Mouse (Mus musculus) small intestine, adult 2 months (tissue): ENCODE measurements at regions not wholly inside any gene's neighbourhood (a gene's known extent, or its start where the extent isn't known, plus 50 kb on each side); places are given as distances from the start of the nearest gene placed in this dataset.

Experiments used
- H3K27ac ChIP-seq: fragments of 200-500 bp; 2 replicates; pipeline ENCODE4 v1.5.1; 2012; ENCODE audit warnings: low read depth, low read length, control low read depth, inconsistent platforms; ENCODE audit not compliant: insufficient read depth
- H3K27me3 ChIP-seq: fragments of 200-500 bp; 2 replicates; pipeline ENCODE4 v1.6.1; 2012; ENCODE audit warnings: mild to moderate bottlenecking, moderate library complexity, low read length, inconsistent platforms; ENCODE audit not compliant: control insufficient read depth, insufficient read depth
- H3K36me3 ChIP-seq: fragments of 200-500 bp; 2 replicates; pipeline ENCODE4 v1.6.1; 2012; ENCODE audit warnings: mild to moderate bottlenecking, low read length, control low read depth, inconsistent platforms; ENCODE audit not compliant: control insufficient read depth, insufficient read depth
- H3K4me1 ChIP-seq: fragments of 200-500 bp; 2 replicates; pipeline ENCODE4 v1.6.1; 2012; ENCODE audit warnings: low read length, inconsistent platforms, mixed read lengths; ENCODE audit not compliant: control insufficient read depth, insufficient read depth, insufficient read length
- H3K4me3 ChIP-seq: fragments of 200-500 bp; 2 replicates; pipeline ENCODE4 v1.5.1; 2012; ENCODE audit warnings: low read depth, mild to moderate bottlenecking, control low read depth, inconsistent platforms, low read length, moderate library complexity
- CTCF ChIP-seq: fragments of 200-500 bp; IDR thresholded peaks from 2 replicates; pipeline ENCODE4 v1.5.1; 2012; ENCODE audit warnings: low read depth, mild to moderate bottlenecking, control low read depth, inconsistent platforms, low read length, moderate library complexity, mixed read lengths; ENCODE audit not compliant: insufficient replicate concordance, insufficient read length; ENCODE audit errors: extremely low read depth
- POLR2A ChIP-seq: fragments of 200-500 bp; IDR thresholded peaks from 2 replicates; pipeline ENCODE4 v1.6.1; 2012; ENCODE audit warnings: low read depth, mild to moderate bottlenecking, control low read depth, inconsistent platforms, low read length, moderate library complexity
- WGBS: fragments of 180-500 bp; shearing (Covaris S2); methylation state at CpG from one replicate; pipeline ENCODE4 v1.1.7; 2018; 5-methylcytosine and 5-hydroxymethylcytosine counted together

GRCm38 (mm10) chr5:148820476-148820875 is 108.6 kb downstream of the Katnal1 start:
- no peak for TF ChIP-seq CTCF
- no peak for TF ChIP-seq POLR2A
- Histone ChIP-seq H3K27me3 (peaks cover 3% of the 10 kb centered on the region; the same call in 1 of the 2 replicates), H3K36me3 (no peaks in the 10 kb centered on the region), H3K4me3 (no peak overlapping the region), H3K27ac (no peak overlapping the region), H3K4me1 (peaks cover 8% of the 10 kb centered on the region; the same call in 1 of the 2 replicates)
- 37% methylated on average over 20 of the region's 20 CpGs for WGBS

DNA sequence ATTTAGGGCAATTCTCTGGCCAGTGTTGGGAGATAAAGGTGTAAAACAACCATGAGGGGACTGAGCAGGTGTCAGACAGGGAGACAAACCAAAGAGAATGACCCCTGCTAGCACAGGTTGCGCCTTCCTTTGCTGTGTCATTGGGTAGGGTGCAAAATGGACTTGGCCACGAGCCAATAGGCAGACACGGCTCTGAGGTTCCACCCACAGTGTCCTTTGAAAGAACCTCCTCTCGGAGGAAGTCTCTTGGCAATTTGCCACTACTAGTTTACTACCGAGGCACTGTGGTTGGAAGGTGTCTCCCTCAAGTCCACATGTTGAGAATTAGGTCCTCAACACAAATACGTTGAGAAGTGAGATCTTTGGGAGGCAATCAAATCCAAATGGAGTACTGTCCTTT is 109.7 kb downstream of the Katnal1 start:
- 4% methylated on average over 6 of the region's 6 CpGs for WGBS
- Histone ChIP-seq H3K27ac (no peak overlapping the region), H3K4me1 (peaks cover 8% of the 10 kb centered on the region; the same call in 1 of the 2 replicates), H3K4me3 (no peak overlapping the region), H3K36me3 (no peaks in the 10 kb centered on the region), H3K27me3 (peaks cover 3% of the 10 kb centered on the region; the same call in 1 of the 2 replicates)
- TF ChIP-seq POLR2A (no peak), CTCF (no peak)

- Histone ChIP-seq H3K27me3 (peaks cover 3% of the 10 kb centered on the region; the same call in 1 of the 2 replicates), H3K4me1 (peaks cover 8% of the 10 kb centered on the region; the same call in 1 of the 2 replicates), H3K27ac (no peak overlapping the region), H3K4me3 (no peak overlapping the region), H3K36me3 (no peaks in the 10 kb centered on the region)
- TF ChIP-seq CTCF (no peak), POLR2A (no peak)
- WGBS: 68% methylated on average over 2 of the region's 2 CpGs
Measured at GRCm38 (mm10) chr5:148818746-148819145, 110.4 kb downstream of the Katnal1 start.

- H3K27ac ChIP-seq: no peak overlapping the region
- WGBS: 66% methylated on average over 9 of the region's 9 CpGs
- H3K36me3 ChIP-seq: no peaks in the 10 kb centered on the region
- no peaks in the 10 kb centered on the region; the same call in 1 of the 2 replicates for H3K4me1 ChIP-seq
- no peaks in the 10 kb centered on the region for H3K27me3 ChIP-seq
- no peak for TF ChIP-seq CTCF
- TF ChIP-seq POLR2A: no peak
- H3K4me3 ChIP-seq: no peak overlapping the region
Measured at GRCm38 (mm10) chr5:148812840-148813239, 116.3 kb downstream of the Katnal1 start.

- Histone ChIP-seq H3K4me3 (no peak overlapping the region), H3K4me1 (no peaks in the 10 kb centered on the region; the same call in 1 of the 2 replicates), H3K27me3 (no peaks in the 10 kb centered on the region), H3K36me3 (no peaks in the 10 kb centered on the region), H3K27ac (no peak overlapping the region)
- 17% methylated on average over 13 of the region's 13 CpGs for WGBS
- TF ChIP-seq CTCF (peak; percentile 47; the same call in 1 of the 2 replicates), POLR2A (no peak)
Measured at GRCm38 (mm10) chr5:148812016-148812415, 117.1 kb downstream of the Katnal1 start.

- Histone ChIP-seq H3K36me3 (no peaks in the 10 kb centered on the region), H3K4me3 (no peak overlapping the region), H3K27me3 (no peaks in the 10 kb centered on the region), H3K4me1 (no peaks in the 10 kb centered on the region; the same call in 1 of the 2 replicates), H3K27ac (no peak overlapping the region)
- WGBS: 53% methylated on average over 3 of the region's 3 CpGs
- TF ChIP-seq POLR2A (no peak), CTCF (no peak)
Measured at GRCm38 (mm10) chr5:148809485-148809884, 119.6 kb downstream of the Katnal1 start.

- Histone ChIP-seq H3K4me3 (no peak overlapping the region), H3K36me3 (no peaks in the 10 kb centered on the region), H3K27ac (no peak overlapping the region), H3K27me3 (no peaks in the 10 kb centered on the region), H3K4me1 (no peaks in the 10 kb centered on the region; the same call in 1 of the 2 replicates)
- 21% methylated on average over 10 of the region's 10 CpGs for WGBS
- no peak for TF ChIP-seq CTCF
- no peak for TF ChIP-seq POLR2A
Measured at GRCm38 (mm10) chr5:148809055-148809454, 120.1 kb downstream of the Katnal1 start.
